Mouse (Mus musculus) ZHBTc4 (cell line): ENCODE measurements at regions not wholly inside any gene's neighbourhood (a gene's known extent, or its start where the extent isn't known, plus 50 kb on each side); places are given as distances from the start of the nearest gene placed in this dataset.

Source experiments
- DNase-seq: peaks from one replicate; pipeline ENCODE4 v3.0.0-alpha.2; 2011; ENCODE audit warnings: low read depth, low spot score

GRCm38 (mm10) chr16:90615791-90616190 lies 111.4 kb downstream of the Mis18a start:
- no peak for DNase-seq

GRCm38 (mm10) chr16:90614137-90614536 lies 113.1 kb downstream of the Mis18a start:
- DNase-seq, result no peak

- no peak for DNase-seq
Measured at GRCm38 (mm10) chr16:90610097-90610808, 117.0 kb downstream of the Mis18a start.

GRCm38 (mm10) chr16:90599329-90599870 lies 127.8 kb downstream of the Mis18a start:
- no peak for DNase-seq

GRCm38 (mm10) chr16:90598727-90599126 lies 128.5 kb downstream of the Mis18a start:
- peak; percentile 20 for DNase-seq

- no peak for DNase-seq
Measured at GRCm38 (mm10) chr16:90592721-90593481, 134.3 kb downstream of the Mis18a start.

GRCm38 (mm10) chr16:90585171-90585570 lies 142.0 kb downstream of the Mis18a start:
- peak; percentile 25 for DNase-seq

GRCm38 (mm10) chr16:90580411-90580810 lies 146.8 kb downstream of the Mis18a start:
- DNase-seq, result no peak

GRCm38 (mm10) chr16:90571107-90571506 lies 156.1 kb downstream of the Mis18a start:
- no peak for DNase-seq

GRCm38 (mm10) chr16:90569826-90570225 lies 157.4 kb downstream of the Mis18a start:
- DNase-seq, result no peak

- no peak for DNase-seq
Measured at GRCm38 (mm10) chr16:90565182-90565581, 162.0 kb downstream of the Mis18a start.

- DNase-seq, result no peak
Measured at GRCm38 (mm10) chr16:90553120-90553519, 167.3 kb downstream of the Hunk start.

GRCm38 (mm10) chr16:90551041-90551440 lies 165.2 kb downstream of the Hunk start:
- DNase-seq, result no peak

- no peak for DNase-seq
Measured at GRCm38 (mm10) chr16:90550058-90550795, 164.4 kb downstream of the Hunk start.
